Mouse (Mus musculus) liver, postnatal 0 days (tissue): ENCODE data around the gene Cog4. TPM values are rescaled to one million over a fixed set of nuclear protein-coding genes. Genes with fewer than 3 reads are reported as not detected.
"Not testable (repeated sequence)": the region's sequence is repeated elsewhere in the genome, so short reads cannot be mapped to it uniquely, and the experiment has no call there.

Experiments
- ATAC-seq: fragments of 200-750 bp; cut with Nextera tagmentation; 2 replicates; pipeline ENCODE4 v1.8.0; 2017; ENCODE audit warnings: mild to moderate bottlenecking, moderate library complexity
- DNase-seq: peaks from one replicate; pipeline ENCODE4 v3.0.0-alpha.2; 2016
- H3K27ac ChIP-seq: fragments of 300-500 bp; sonication (generic); 2 replicates; pipeline ENCODE4 v1.5.1; 2014; ENCODE audit warnings: antibody characterized with exemption, moderate library complexity, mild to moderate bottlenecking, low read depth
- H3K27me3 ChIP-seq: fragments of 300-500 bp; sonication (generic); 2 replicates; pipeline ENCODE4 v1.6.1; 2014; ENCODE audit warnings: low read length, control low read depth, mixed read lengths; ENCODE audit not compliant: insufficient read depth
- H3K36me3 ChIP-seq: fragments of 300-500 bp; sonication (generic); replicated peaks from 2 replicates; pipeline ENCODE4 v1.6.1; 2014; ENCODE audit warnings: mild to moderate bottlenecking, control low read depth, low read length, moderate library complexity, mixed read lengths; ENCODE audit not compliant: insufficient read depth
- H3K4me1 ChIP-seq: fragments of 300-500 bp; sonication (generic); 2 replicates; pipeline ENCODE4 v1.6.1; 2014; ENCODE audit warnings: antibody characterized with exemption, mild to moderate bottlenecking, control low read depth; ENCODE audit not compliant: insufficient read depth
- H3K4me2 ChIP-seq: fragments of 300-500 bp; sonication (generic); 2 replicates; pipeline ENCODE4 v1.6.1; 2014; ENCODE audit warnings: low read depth, mild to moderate bottlenecking, low read length, moderate library complexity, mixed read lengths
- H3K4me3 ChIP-seq: fragments of 300-500 bp; sonication (generic); 2 replicates; pipeline ENCODE4 v1.5.1; 2014; ENCODE audit warnings: low read depth, low read length
- H3K9ac ChIP-seq: fragments of 300-500 bp; sonication (generic); replicated peaks from 2 replicates; pipeline ENCODE4 v1.6.1; 2014; ENCODE audit warnings: mild to moderate bottlenecking, moderate library complexity
- H3K9me3 ChIP-seq: fragments of 300-500 bp; sonication (generic); 2 replicates; pipeline ENCODE4 v1.6.1; 2016; ENCODE audit warnings: mild to moderate bottlenecking, control low read depth, low read length, mixed read lengths
- CTCF ChIP-seq: sonication (generic); IDR thresholded peaks from 2 replicates; pipeline ENCODE4 v1.5.1; 2016; ENCODE audit warnings: antibody characterized with exemption, low read depth
- EP300 ChIP-seq: IDR thresholded peaks from 2 replicates; pipeline ENCODE4 v1.6.1; 2016; ENCODE audit warnings: antibody characterized with exemption, low read depth, mild to moderate bottlenecking
- WGBS: fragments of 180-500 bp; shearing (Covaris S2); extraction: QIAGEN DNeasy Blood & Tissue Kit; methylation state at CpG from one replicate; pipeline ENCODE4 v1.1.7; 2014; ENCODE audit not compliant: insufficient replicate concordance; 5-methylcytosine and 5-hydroxymethylcytosine counted together
- polyA plus RNA-seq: library from polyadenylated mRNA; unstranded; fragments of >200 nt; fragmentation: Nextera tagmentation; extraction: Ambion mirVana; gene quantifications from 2 replicates; pipeline ENCODE4 v1.2.1, GENCODE M21; 2015

Gene Cog4
- polyA plus RNA-seq, 1 experiment from 2014 or later = 22.7 TPM

GRCm38 (mm10) chr8:110921492-110922230 is 75.3 kb downstream of the Cog4 start:
- H3K27me3 ChIP-seq = no peaks in the 10 kb centered on the region
- peak; percentile 76 for DNase-seq
- no peaks in the 10 kb centered on the region for H3K36me3 ChIP-seq
- TF ChIP-seq EP300 = peak; percentile 94
- no peak for TF ChIP-seq CTCF
- H3K9me3 ChIP-seq = no peaks in the 10 kb centered on the region
- ATAC-seq = peak; percentile 71
- peak overlapping the region; percentile 91 for H3K4me2 ChIP-seq
- peak overlapping the region; percentile 87 for H3K9ac ChIP-seq
- H3K4me3 ChIP-seq = peak overlapping the region; percentile 75
- peaks cover 34% of the 10 kb centered on the region for H3K4me1 ChIP-seq
- 42% methylated on average over 7 of the region's 7 CpGs for WGBS
- peak overlapping the region; percentile 77 for H3K27ac ChIP-seq

GRCm38 (mm10) chr8:110925691-110926140 is 79.3 kb downstream of the Cog4 start:
- TF ChIP-seq EP300 = no peak
- no peak for TF ChIP-seq CTCF
- no peak overlapping the region for H3K4me2 ChIP-seq
- no peaks in the 10 kb centered on the region for H3K27me3 ChIP-seq
- DNase-seq (no peak), ATAC-seq (no peak)
- H3K4me3 ChIP-seq = no peak overlapping the region
- 0 out of 2 replicates have a peak overlapping the region, but pooled peaks have one; percentile 11 for H3K9ac ChIP-seq
- WGBS = 73% methylated on average over 8 of the region's 8 CpGs
- 0 out of 2 replicates have a peak, but pooled peaks cover 4% of the 10 kb centered on the region for H3K36me3 ChIP-seq
- no peaks in the 10 kb centered on the region for H3K9me3 ChIP-seq
- H3K4me1 ChIP-seq = peaks cover 41% of the 10 kb centered on the region
- peak overlapping the region; percentile 62; the same call in 1 of the 2 replicates for H3K27ac ChIP-seq

GRCm38 (mm10) chr8:110926690-110927089 is 80.3 kb downstream of the Cog4 start:
- Histone ChIP-seq H3K27me3 (no peaks in the 10 kb centered on the region), H3K9me3 (no peaks in the 10 kb centered on the region), H3K27ac (peak overlapping the region; percentile 62; the same call in 1 of the 2 replicates), H3K4me1 (peaks cover 44% of the 10 kb centered on the region), H3K4me2 (0 out of 2 replicates have a peak overlapping the region, but pooled peaks have one; percentile 27), H3K9ac (no peak overlapping the region), H3K4me3 (no peak overlapping the region), H3K36me3 (0 out of 2 replicates have a peak, but pooled peaks cover 4% of the 10 kb centered on the region)
- WGBS = 48% methylated on average over 5 of the region's 5 CpGs
- ATAC-seq (no peak), DNase-seq (no peak)
- TF ChIP-seq CTCF (no peak), EP300 (no peak)

- peaks cover 54% of the 10 kb centered on the region for H3K4me1 ChIP-seq
- H3K4me3 ChIP-seq = no peak overlapping the region
- H3K36me3 ChIP-seq = 0 out of 2 replicates have a peak, but pooled peaks cover 4% of the 10 kb centered on the region
- no peaks in the 10 kb centered on the region for H3K9me3 ChIP-seq
- no peak for DNase-seq
- ATAC-seq = peak; percentile 20; the same call in 1 of the 2 replicates
- H3K9ac ChIP-seq = peak overlapping the region; percentile 44
- peak overlapping the region; percentile 56 for H3K4me2 ChIP-seq
- H3K27me3 ChIP-seq = no peaks in the 10 kb centered on the region
- TF ChIP-seq EP300 (no peak), CTCF (no peak)
- H3K27ac ChIP-seq = peak overlapping the region; percentile 89
- WGBS = 47% methylated on average over 7 of the region's 7 CpGs
These were observed 82.0 kb downstream of the Cog4 start for GRCm38 (mm10) chr8:110928435-110928834.

GRCm38 (mm10) chr8:110929066-110929465 is 82.7 kb downstream of the Cog4 start:
- peaks cover 54% of the 10 kb centered on the region for H3K4me1 ChIP-seq
- peak overlapping the region; percentile 58 for H3K9ac ChIP-seq
- H3K4me2 ChIP-seq = peak overlapping the region; percentile 56
- peak; percentile 47 for DNase-seq
- H3K27me3 ChIP-seq = no peaks in the 10 kb centered on the region
- peak overlapping the region; percentile 2; the same call in 1 of the 2 replicates for H3K4me3 ChIP-seq
- peak; percentile 90 for ATAC-seq
- TF ChIP-seq EP300 (peak; percentile 99), CTCF (no peak)
- H3K36me3 ChIP-seq = 0 out of 2 replicates have a peak, but pooled peaks cover 4% of the 10 kb centered on the region
- no peaks in the 10 kb centered on the region for H3K9me3 ChIP-seq
- H3K27ac ChIP-seq = peak overlapping the region; percentile 89
- WGBS = 32% methylated on average over 5 of the region's 5 CpGs

- H3K36me3 ChIP-seq, DNase-seq, H3K27me3 ChIP-seq, ATAC-seq, H3K9me3 ChIP-seq: not testable (repeated sequence)
- peaks cover 54% of the 10 kb centered on the region for H3K4me1 ChIP-seq
- peak overlapping the region; percentile 2; the same call in 1 of the 2 replicates for H3K4me3 ChIP-seq
- peak overlapping the region; percentile 58 for H3K9ac ChIP-seq
- H3K4me2 ChIP-seq = peak overlapping the region; percentile 56
- H3K27ac ChIP-seq = peak overlapping the region; percentile 89
- WGBS = 84% methylated on average over 6 of the region's 8 CpGs
These were observed 83.3 kb downstream of the Cog4 start for GRCm38 (mm10) chr8:110929672-110930071.
